Mouse (Mus musculus) adrenal gland, postnatal 14 days (tissue): ENCODE data around the gene Foxo3. TPM values are rescaled to one million over a fixed set of nuclear protein-coding genes. Genes with fewer than 3 reads are reported as not detected.
A peak's percentile ranks its signal among the peaks of the same experiment; 100 is the strongest.

Experiments
- DNase-seq: peaks from one replicate; pipeline ENCODE4 v3.0.0; 2021; ENCODE audit warnings: mixed read lengths
- long read RNA-seq, 2 experiments: library from polyadenylated mRNA; stranded (forward); transcript quantifications; one replicate each; pipeline ENCODE4 v2.0.0; 2021
- total RNA-seq: library from RNA; stranded (reverse); gene quantifications from 2 replicates; pipeline ENCODE4 v1.2.3, GENCODE M21; 2021

Foxo3 gene
- total RNA-seq, result 49.0 and 55.7 TPM in 2 replicates
- long read RNA-seq, experiment 1, full-length matches to known transcripts, result 8 of 12 reads
- long read RNA-seq, experiment 1, partial matches to known transcripts, result 3 of 12 reads
- long read RNA-seq, experiment 1, other reads (novel, unspliced or antisense), result 1 of 12 reads
- long read RNA-seq, experiment 2, full-length matches to known transcripts, result 10 of 14 reads
- long read RNA-seq, experiment 2, partial matches to known transcripts, result 1 of 14 reads
- long read RNA-seq, experiment 2, other reads (novel, unspliced or antisense), result 3 of 14 reads

DNA sequence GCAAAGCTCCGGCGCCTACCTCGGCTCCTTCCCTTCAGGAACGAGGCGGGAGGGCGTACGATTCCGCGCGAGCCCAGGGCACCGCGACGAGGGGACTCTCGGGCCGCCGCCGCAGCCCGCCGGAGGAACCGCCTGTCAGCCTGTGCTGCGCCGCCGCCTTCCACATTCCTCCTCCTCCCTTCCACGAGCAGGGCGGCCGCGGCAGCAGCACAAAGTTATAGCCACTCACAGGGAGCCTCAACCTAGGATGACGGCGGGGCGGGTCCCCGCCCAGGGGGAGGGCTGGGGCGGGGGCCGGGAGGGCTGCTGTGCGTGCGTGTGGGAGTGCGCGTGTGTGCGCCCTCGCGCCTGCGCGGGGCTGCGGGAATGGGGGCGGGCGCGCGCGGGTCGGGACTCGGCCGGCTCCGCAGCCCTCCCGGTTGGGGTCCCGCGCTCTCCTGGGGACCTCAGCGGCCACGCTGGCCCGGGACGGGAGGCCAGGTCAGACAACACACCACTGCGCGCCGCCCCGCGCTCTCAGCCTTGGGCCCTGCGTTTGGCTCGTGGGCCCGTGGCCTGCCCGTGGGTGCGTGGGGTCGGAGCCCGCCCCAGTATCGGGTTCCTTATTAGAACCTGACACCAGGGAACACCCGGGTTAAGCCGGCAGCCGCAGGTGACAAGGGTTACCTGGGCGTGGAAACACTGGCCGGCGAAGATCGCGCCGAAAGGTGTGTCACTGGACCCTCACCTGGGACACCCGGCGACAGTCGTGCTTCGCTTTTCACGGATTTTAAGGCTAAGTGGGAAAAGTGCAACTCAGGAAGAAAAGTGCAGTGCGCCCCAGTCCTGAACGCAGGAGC is at the start of gene Foxo3:
TSS of gene Foxo3 (minus strand) at position 249 of the 839 bp plus-strand sequence.
- peak; percentile 95 for DNase-seq

- no peak for DNase-seq
These were observed 48.8 kb upstream of the Foxo3 start for GRCm38 (mm10) chr10:42325305-42325704.

DNA sequence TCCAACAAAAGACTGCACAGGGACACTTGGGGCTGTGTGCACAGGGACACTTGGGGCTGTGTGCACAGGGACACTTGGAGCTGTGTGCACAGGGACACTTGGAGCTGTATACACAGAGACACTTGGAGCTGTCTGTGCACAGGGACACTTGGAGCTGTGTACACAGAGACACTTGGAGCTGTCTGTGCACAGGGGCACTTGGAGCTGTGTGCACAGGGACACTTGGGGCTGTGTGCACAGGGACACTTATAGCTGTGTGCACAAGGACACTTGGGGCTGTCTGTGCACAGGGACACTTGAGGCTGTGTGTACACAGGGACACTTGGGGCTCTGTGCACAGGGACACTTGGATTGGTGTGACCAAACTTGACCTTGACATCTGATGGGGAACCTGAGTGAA is 47.4 kb upstream of the Foxo3 start:
- DNase-seq, result no peak

DNA sequence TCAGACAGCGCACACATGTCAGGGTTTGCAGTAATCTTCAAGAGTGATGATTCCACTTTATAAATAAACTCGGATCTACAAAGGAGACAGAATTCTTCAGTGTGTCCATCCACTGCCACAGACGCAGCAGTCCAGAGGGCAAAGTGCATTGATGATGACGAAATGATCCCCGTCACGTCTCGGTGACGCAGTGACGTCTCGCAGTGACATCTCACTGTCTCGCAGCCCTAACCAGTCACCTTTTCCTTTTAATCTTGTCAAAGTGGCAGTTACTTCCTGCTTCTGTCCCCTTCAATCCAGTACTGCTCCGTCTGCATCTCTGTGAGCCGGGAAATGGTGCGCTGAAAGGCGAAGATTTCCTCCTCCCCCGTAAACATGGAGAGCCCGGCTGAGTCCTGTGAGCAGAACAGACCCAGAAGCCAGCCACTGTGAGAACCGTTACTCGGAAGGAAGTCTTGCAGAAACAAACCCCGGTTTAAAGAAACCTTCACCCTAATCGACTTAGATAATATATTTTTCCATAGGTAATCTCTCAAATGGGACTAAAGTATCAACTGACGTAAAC is 36.7 kb upstream of the Foxo3 start:
- no peak for DNase-seq

GRCm38 (mm10) chr10:42312557-42312956 is 36.0 kb upstream of the Foxo3 start:
- DNase-seq, result peak; percentile 86

DNA sequence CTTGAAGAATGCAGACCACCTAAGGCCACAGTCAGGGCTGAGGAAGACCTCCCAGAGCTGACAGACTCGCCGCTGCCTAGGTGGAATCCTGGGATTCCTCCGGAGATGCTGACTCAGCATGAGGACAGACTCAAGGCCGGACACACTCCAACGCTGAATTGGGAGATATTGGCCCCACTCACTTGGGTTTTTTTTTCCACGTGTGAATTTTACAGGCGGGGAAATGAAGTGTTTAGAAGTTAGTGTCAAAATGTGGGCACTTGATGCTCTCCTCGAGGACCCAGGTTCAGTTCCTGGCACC is 32.1 kb upstream of the Foxo3 start:
- peak; percentile 29 for DNase-seq

DNA sequence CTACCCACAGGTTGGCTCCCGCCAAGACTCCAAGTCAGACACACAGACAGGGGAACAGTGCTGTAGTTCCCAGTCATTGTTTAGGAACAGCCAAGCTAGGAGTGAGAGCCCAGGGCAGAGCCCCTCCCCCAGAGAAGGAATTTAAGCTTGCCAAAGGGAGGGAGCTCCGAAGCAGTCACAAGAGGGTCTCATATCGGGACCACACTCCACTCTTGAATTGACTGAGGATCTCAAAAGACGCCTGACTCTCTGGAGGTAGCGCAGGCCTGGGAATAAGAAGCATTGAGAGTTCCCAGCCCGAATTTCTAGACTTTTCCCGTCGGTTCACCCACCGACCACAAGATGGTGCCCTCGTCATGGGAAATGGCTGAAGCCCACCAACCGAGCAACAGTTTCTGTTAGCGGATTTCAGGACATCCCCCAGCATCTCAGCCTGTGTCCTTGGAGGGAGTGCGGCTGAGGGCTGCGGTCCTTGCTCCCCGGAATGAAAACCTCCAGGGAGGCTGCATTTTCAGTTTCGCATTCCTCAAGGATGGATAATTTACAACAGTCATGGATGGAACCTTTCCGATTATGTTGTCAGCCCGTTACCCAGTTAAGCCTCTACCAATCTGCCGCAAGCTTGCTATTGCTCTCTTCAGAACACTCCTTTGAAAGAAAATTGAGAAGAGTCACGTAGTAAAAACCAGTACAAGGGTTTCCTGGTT is 31.6 kb upstream of the Foxo3 start:
- peak; percentile 84 for DNase-seq

DNA sequence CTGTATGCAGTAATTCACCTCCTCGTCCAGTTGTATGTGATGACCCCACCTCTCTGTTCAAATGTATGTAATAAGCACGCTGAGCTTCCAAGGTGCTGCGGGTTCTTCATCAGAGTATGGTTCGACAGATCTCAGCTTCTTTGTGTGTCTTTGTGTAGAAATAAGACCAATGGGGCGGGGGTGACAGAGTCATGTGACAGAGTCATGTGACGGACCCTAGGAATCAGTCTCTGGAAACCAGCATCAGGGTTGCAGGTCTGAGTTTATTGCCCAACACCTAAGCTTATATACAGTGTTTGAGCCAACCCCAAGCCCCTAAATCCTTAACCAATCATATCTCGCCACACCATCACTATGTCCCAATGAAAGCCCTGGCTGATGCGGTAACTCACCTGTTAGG is 29.9 kb upstream of the Foxo3 start:
- DNase-seq, result no peak

GRCm38 (mm10) chr10:42300805-42301204 is 24.2 kb upstream of the Foxo3 start:
- no peak for DNase-seq

- peak; percentile 32 for DNase-seq
These were observed 23.4 kb upstream of the Foxo3 start for GRCm38 (mm10) chr10:42299967-42300366.

- peak; percentile 25 for DNase-seq
These were observed 22.9 kb upstream of the Foxo3 start for GRCm38 (mm10) chr10:42299426-42299825.

DNA sequence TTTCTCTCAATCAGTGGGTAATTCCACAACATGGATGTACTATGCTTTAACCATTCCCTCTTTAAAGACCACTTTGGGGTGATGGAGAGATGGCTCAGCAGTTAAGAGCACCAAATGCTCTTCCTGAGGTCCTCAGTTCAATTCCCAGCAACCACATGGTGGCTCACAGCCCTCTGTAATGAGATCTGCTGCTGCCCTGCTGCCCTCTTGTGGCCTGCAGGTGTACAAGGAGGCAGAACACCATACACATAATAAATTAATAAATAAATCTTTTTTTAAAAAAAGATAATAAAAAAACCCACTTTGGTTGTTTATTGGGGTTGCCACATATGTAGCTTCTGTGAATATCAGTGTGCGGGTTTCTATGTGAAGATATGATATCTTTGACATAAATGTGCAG is 21.4 kb upstream of the Foxo3 start:
- DNase-seq, result peak; percentile 22

DNA sequence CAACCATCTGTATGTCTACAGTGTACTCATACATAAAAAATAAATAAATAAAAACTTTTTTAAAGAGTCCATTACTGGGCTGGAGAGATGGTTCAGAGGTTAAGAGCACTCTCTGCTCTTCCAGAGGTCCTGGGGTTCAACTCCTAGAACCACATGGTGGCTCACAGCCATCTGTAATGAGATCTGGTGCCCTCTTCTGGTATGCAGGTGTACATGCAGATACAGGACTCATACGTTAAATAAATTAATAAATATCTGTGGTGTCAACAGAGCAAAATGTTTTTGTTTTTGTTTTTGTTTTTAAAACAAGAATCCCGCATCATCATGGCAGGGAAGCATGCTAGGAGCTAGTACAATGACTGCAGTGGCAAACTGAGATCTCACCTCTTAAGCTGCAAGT is 20.6 kb upstream of the Foxo3 start:
- DNase-seq, result no peak

- DNase-seq, result no peak
These were observed 20.0 kb upstream of the Foxo3 start for GRCm38 (mm10) chr10:42296559-42296958.

- DNase-seq, result peak; percentile 42
These were observed 18.5 kb upstream of the Foxo3 start for GRCm38 (mm10) chr10:42295028-42295427.

- peak; percentile 20 for DNase-seq
These were observed 17.8 kb upstream of the Foxo3 start for GRCm38 (mm10) chr10:42294392-42294791.

- DNase-seq, result no peak
These were observed 17.3 kb upstream of the Foxo3 start for GRCm38 (mm10) chr10:42293877-42294276.

- DNase-seq, result peak; percentile 66
These were observed 14.8 kb upstream of the Foxo3 start for GRCm38 (mm10) chr10:42291360-42291759.

- DNase-seq, result no peak
These were observed 11.1 kb upstream of the Foxo3 start for GRCm38 (mm10) chr10:42287666-42288065.

DNA sequence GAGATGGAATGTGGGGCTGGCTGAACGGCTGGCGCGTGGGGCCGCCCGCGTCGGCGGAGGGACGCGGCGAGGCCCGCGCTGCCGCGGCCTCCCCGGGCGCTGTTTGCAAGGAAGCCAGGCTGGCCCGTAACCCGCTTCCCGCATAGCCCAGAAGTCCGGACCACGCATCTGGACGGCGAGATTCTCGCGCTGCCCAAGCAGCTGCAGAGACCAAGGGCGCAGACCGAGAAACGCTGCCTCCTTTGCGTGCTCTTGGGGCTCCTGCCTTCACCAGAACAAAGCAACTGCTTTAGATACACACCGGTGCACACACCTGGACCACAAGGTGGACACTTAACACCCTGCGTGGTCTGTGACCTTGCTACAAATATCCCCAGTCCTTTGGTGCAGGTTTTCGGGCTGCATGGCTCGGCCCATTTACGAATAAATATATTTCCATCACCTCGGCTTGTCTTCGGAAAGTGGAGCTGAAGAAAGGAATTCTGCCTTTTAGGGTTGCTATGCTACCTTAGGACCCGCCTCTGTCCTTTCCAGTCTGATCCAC is 1.8 kb upstream of the Foxo3 start:
- DNase-seq, result no peak

- DNase-seq, result peak; percentile 99
These were observed 1.1 kb upstream of the Foxo3 start for GRCm38 (mm10) chr10:42277476-42278306.
